In genomic region chr4:142358866-142359265, GRCm38 (mm10) we compare ENCODE assay signal across 21 mouse cellular contexts.
DNase-seq lines count a peak whose midpoint lies in the region; ATAC-seq and TF ChIP-seq lines count a peak whose summit lies in the region.
"Had no signal": no experiment of that assay in that cellular context is flagged by ENCODE, and none has a peak within 500 bp of the region (broad histone marks: within the 10 kb centered on the region; RNA-seq: fewer than 3 reads in every experiment).

No protein-coding gene starts in this region.

- TF ChIP-seq EP300 in stomach, postnatal 0 days (optimal IDR thresholded peaks at IDR 0.05), result no peak

- TF ChIP-seq POLR2A in limb, embryonic 14.5 days (IDR thresholded peaks at IDR 0.05; ENCODE audit: borderline replicate concordance, extremely low read depth, insufficient read depth, insufficient read length), result no peak

- no peak; the same call in 1 of the 2 replicates for ATAC-seq in intestine, embryonic 14.5 days (replicated peaks; ENCODE audit: low FRiP score, low TSS enrichment, low read depth)
- ATAC-seq in intestine, embryonic 15.5 days, result no peak
- ATAC-seq in limb, embryonic 14.5 days (ENCODE audit: low FRiP score, low read depth), result no peak
- no peak for ATAC-seq in stomach, embryonic 15.5 days (ENCODE audit: insufficient read depth, low FRiP score, low read depth)
- ATAC-seq in stomach, postnatal 0 days (ENCODE audit: low FRiP score, low TSS enrichment), result no peak
- ATAC-seq: forebrain, embryonic 16.5 days had no signal

- H3K4me1 ChIP-seq in intestine, embryonic 14.5 days (replicated peaks; ENCODE audit: control insufficient read depth, insufficient read depth, low read length), result peaks cover 13% of the 10 kb centered on the region
- peaks cover 5% of the 10 kb centered on the region; the same call in 1 of the 2 replicates for H3K4me1 ChIP-seq in intestine, embryonic 15.5 days (replicated peaks)
- H3K4me1 ChIP-seq in limb, embryonic 14.5 days (ENCODE audit: control insufficient read depth, insufficient read depth, low read length), result peaks cover 7% of the 10 kb centered on the region; the same call in 1 of the 2 replicates
- H3K4me1 ChIP-seq in limb, embryonic 10.5 days, result peaks cover 27% of the 10 kb centered on the region
- H3K4me1 ChIP-seq in stomach, embryonic 15.5 days, result no peaks in the 10 kb centered on the region
- no peaks in the 10 kb centered on the region for H3K4me1 ChIP-seq in stomach, postnatal 0 days (replicated peaks; ENCODE audit: control insufficient read depth, insufficient read depth)

- H3K27ac ChIP-seq in intestine, embryonic 14.5 days (ENCODE audit: low read depth), result no peak overlapping the region
- H3K27ac ChIP-seq in intestine, embryonic 15.5 days, result no peak overlapping the region
- no peak overlapping the region for H3K27ac ChIP-seq in limb, embryonic 14.5 days (replicated peaks; ENCODE audit: low read depth, low read length)
- no peak overlapping the region for H3K27ac ChIP-seq in limb, embryonic 10.5 days
- no peak overlapping the region for H3K27ac ChIP-seq in stomach, embryonic 15.5 days
- no peak overlapping the region for H3K27ac ChIP-seq in stomach, postnatal 0 days (replicated peaks)
- H3K27ac ChIP-seq: forebrain, embryonic 10.5 days; limb, embryonic 13.5 days; liver, embryonic 14.5 days; lung, embryonic 15.5 days had no signal

- WGBS in intestine, embryonic 14.5 days, result 22% methylated on average over 13 of the region's 13 CpGs
- 26% methylated on average over 13 of the region's 13 CpGs for WGBS in intestine, embryonic 15.5 days
- 29% methylated on average over 13 of the region's 13 CpGs for WGBS in limb, embryonic 14.5 days
- WGBS in limb, embryonic 10.5 days, result 52% methylated on average over 13 of the region's 13 CpGs
- 29% methylated on average over 13 of the region's 13 CpGs for WGBS in stomach, embryonic 15.5 days
- 22% methylated on average over 13 of the region's 13 CpGs for WGBS in stomach, postnatal 0 days

- H3K9ac ChIP-seq in intestine, embryonic 14.5 days (ENCODE audit: low read length), result no peak overlapping the region
- no peak overlapping the region for H3K9ac ChIP-seq in intestine, embryonic 15.5 days
- H3K9ac ChIP-seq in limb, embryonic 14.5 days (ENCODE audit: low read depth, low read length, severe bottlenecking), result no peak overlapping the region
- H3K9ac ChIP-seq in stomach, embryonic 15.5 days, result no peak overlapping the region
- H3K9ac ChIP-seq in stomach, postnatal 0 days (ENCODE audit: low read length), result no peak overlapping the region
- H3K9ac ChIP-seq: limb, embryonic 13.5 days; liver, embryonic 14.5 days; lung, embryonic 15.5 days had no signal

- no peak overlapping the region for H3K4me3 ChIP-seq in intestine, embryonic 14.5 days (ENCODE audit: low read depth, low read length)
- no peak overlapping the region for H3K4me3 ChIP-seq in intestine, embryonic 15.5 days (replicated peaks)
- H3K4me3 ChIP-seq in limb, embryonic 14.5 days (replicated peaks; ENCODE audit: low read length), result no peak overlapping the region
- no peak overlapping the region for H3K4me3 ChIP-seq in limb, embryonic 10.5 days
- H3K4me3 ChIP-seq in stomach, embryonic 15.5 days (replicated peaks), result no peak overlapping the region
- H3K4me3 ChIP-seq in stomach, postnatal 0 days (ENCODE audit: low read depth, low read length), result no peak overlapping the region
- H3K4me3 ChIP-seq: forebrain, embryonic 10.5 days; limb, embryonic 13.5 days; lung, embryonic 15.5 days had no signal

- no peaks in the 10 kb centered on the region for H3K27me3 ChIP-seq in intestine, embryonic 14.5 days (replicated peaks; ENCODE audit: control insufficient read depth, insufficient read depth, low read length)
- no peaks in the 10 kb centered on the region for H3K27me3 ChIP-seq in intestine, embryonic 15.5 days (replicated peaks)
- H3K27me3 ChIP-seq in limb, embryonic 14.5 days (ENCODE audit: control insufficient read depth, insufficient read depth, low read length), result no peaks in the 10 kb centered on the region
- no peaks in the 10 kb centered on the region for H3K27me3 ChIP-seq in limb, embryonic 10.5 days (ENCODE audit: low read depth, poor library complexity, severe bottlenecking)
- H3K27me3 ChIP-seq in stomach, embryonic 15.5 days (replicated peaks), result no peaks in the 10 kb centered on the region
- no peaks in the 10 kb centered on the region for H3K27me3 ChIP-seq in stomach, postnatal 0 days (ENCODE audit: control insufficient read depth, insufficient read depth, low read length)
- H3K27me3 ChIP-seq: limb, embryonic 13.5 days; lung, embryonic 15.5 days had no signal

- no peaks in the 10 kb centered on the region for H3K36me3 ChIP-seq in intestine, embryonic 14.5 days (ENCODE audit: control insufficient read depth, insufficient read depth, low read length)
- H3K36me3 ChIP-seq in intestine, embryonic 15.5 days, result no peaks in the 10 kb centered on the region
- H3K36me3 ChIP-seq in limb, embryonic 14.5 days (ENCODE audit: control insufficient read depth, insufficient read depth, low read length), result no peaks in the 10 kb centered on the region
- H3K36me3 ChIP-seq in limb, embryonic 10.5 days, result no peaks in the 10 kb centered on the region
- H3K36me3 ChIP-seq in stomach, embryonic 15.5 days, result no peaks in the 10 kb centered on the region
- no peaks in the 10 kb centered on the region for H3K36me3 ChIP-seq in stomach, postnatal 0 days (ENCODE audit: control insufficient read depth, insufficient read depth, low read length)
- H3K36me3 ChIP-seq: forebrain, embryonic 10.5 days; limb, embryonic 13.5 days; lung, embryonic 15.5 days had no signal

- no peak for DNase-seq in intestine, embryonic 14.5 days (ENCODE audit: low spot score)
- DNase-seq in limb, embryonic 14.5 days (ENCODE audit: low spot score), result peak; percentile 25
- no peak for DNase-seq in limb, embryonic 10.5 days (ENCODE audit: low spot score)
- no peak for DNase-seq in stomach, postnatal 0 days (ENCODE audit: low spot score)
- DNase-seq in liver, result no peak
- DNase-seq: adrenal gland, adult 2 months; cerebellum, adult 11 months; cerebellum, postnatal 10 days; gastrocnemius, postnatal 14 days; heart, adult 11 months; kidney, postnatal 25 days; lung, postnatal 36 days; thymus, postnatal 25 days had no signal

- TF ChIP-seq CTCF in stomach, postnatal 0 days (IDR thresholded peaks at IDR 0.05; ENCODE audit: low read depth), result no peak

- H3K9me3 ChIP-seq in intestine, embryonic 14.5 days (ENCODE audit: control insufficient read depth, low read length), result no peaks in the 10 kb centered on the region
- no peaks in the 10 kb centered on the region for H3K9me3 ChIP-seq in intestine, embryonic 15.5 days
- H3K9me3 ChIP-seq in limb, embryonic 14.5 days (ENCODE audit: control insufficient read depth, low read length), result no peaks in the 10 kb centered on the region
- H3K9me3 ChIP-seq in limb, embryonic 10.5 days (replicated peaks), result no peaks in the 10 kb centered on the region
- H3K9me3 ChIP-seq in stomach, embryonic 15.5 days, result no peaks in the 10 kb centered on the region
- no peaks in the 10 kb centered on the region for H3K9me3 ChIP-seq in stomach, postnatal 0 days (ENCODE audit: control insufficient read depth, low read length)
- H3K9me3 ChIP-seq: forebrain, embryonic 10.5 days; limb, embryonic 13.5 days; lung, embryonic 15.5 days had no signal

- peak overlapping the region; percentile 11 for H3K4me2 ChIP-seq in intestine, embryonic 14.5 days (ENCODE audit: low read length)
- no peak overlapping the region for H3K4me2 ChIP-seq in intestine, embryonic 15.5 days (replicated peaks)
- H3K4me2 ChIP-seq in limb, embryonic 14.5 days (replicated peaks; ENCODE audit: low read depth, low read length, severe bottlenecking), result no peak overlapping the region
- peak overlapping the region; percentile 1; the same call in 1 of the 2 replicates for H3K4me2 ChIP-seq in stomach, embryonic 15.5 days
- H3K4me2 ChIP-seq in stomach, postnatal 0 days (replicated peaks; ENCODE audit: low read depth), result no peak overlapping the region
- H3K4me2 ChIP-seq: heart, embryonic 11.5 days; limb, embryonic 13.5 days; lung, embryonic 15.5 days had no signal

Comparison
In these comparisons a context has a peak if more than half of its experiments do, and no peak if none do; other contexts are left out.
1. H3K4me2 ChIP-seq: peak in intestine, embryonic 14.5 days (single experiment) and stomach, embryonic 15.5 days (single experiment); none in intestine, embryonic 15.5 days (single experiment), limb, embryonic 14.5 days (single experiment) and stomach, postnatal 0 days (single experiment).